Mouse (Mus musculus) gastrocnemius, postnatal 10 days (tissue): ENCODE measurements around the gene Vps11. TPM values are rescaled to one million over a fixed set of nuclear protein-coding genes. Genes with fewer than 3 reads are reported as not detected.
"Not testable (repeated sequence)": the region's sequence is repeated elsewhere in the genome, so short reads cannot be mapped to it uniquely, and the experiment has no call there.

ENCODE experiments used
- DNase-seq: peaks from one replicate; pipeline ENCODE4 v3.0.0; 2021; ENCODE audit warnings: mixed read lengths
- total RNA-seq, 2 experiments: library from RNA; stranded (reverse); gene quantifications; 2 replicates each; pipeline ENCODE4 v1.2.3; 2021

Vps11 gene
- total RNA-seq, 2 experiments from 2014 or later, result 18.2 to 20.2 TPM

DNA sequence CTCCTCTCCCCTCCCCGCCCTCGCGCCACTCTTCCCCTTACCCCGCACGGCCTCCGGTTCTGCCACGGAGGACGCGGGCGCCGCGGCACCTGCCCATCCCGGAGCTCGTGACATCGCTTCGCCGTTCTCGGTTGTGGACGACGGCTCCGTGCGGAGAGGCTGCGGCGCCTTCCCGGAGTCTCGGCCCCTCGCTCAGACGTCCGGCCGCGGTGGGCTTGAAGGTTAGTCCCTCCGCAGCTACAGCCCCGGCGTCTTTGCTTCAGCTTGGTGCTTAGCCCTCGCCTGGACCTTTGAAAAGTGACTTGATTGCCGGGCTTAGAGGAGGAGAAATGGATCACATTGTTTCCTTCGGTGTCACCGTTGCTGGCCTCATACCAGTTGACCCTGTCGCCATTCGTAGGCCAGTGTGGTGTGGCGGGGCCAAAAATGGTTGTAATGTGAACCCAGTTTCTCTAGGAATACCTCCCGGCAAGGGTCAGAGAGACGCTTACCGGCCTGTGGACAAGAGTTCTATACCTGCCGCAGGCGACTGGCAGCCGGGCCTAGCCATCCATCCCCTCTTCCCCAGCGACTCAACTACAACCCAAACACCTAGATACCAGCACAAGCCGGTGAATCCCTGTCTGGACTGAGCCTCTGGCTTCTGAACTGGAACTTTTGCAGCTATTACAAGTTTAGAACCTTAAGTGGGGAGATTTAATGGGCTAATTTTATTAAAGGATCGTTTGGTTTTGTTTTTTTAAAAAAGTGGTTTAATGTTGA lies 26.0 kb downstream of the Vps11 start:
- no peak for DNase-seq

DNA sequence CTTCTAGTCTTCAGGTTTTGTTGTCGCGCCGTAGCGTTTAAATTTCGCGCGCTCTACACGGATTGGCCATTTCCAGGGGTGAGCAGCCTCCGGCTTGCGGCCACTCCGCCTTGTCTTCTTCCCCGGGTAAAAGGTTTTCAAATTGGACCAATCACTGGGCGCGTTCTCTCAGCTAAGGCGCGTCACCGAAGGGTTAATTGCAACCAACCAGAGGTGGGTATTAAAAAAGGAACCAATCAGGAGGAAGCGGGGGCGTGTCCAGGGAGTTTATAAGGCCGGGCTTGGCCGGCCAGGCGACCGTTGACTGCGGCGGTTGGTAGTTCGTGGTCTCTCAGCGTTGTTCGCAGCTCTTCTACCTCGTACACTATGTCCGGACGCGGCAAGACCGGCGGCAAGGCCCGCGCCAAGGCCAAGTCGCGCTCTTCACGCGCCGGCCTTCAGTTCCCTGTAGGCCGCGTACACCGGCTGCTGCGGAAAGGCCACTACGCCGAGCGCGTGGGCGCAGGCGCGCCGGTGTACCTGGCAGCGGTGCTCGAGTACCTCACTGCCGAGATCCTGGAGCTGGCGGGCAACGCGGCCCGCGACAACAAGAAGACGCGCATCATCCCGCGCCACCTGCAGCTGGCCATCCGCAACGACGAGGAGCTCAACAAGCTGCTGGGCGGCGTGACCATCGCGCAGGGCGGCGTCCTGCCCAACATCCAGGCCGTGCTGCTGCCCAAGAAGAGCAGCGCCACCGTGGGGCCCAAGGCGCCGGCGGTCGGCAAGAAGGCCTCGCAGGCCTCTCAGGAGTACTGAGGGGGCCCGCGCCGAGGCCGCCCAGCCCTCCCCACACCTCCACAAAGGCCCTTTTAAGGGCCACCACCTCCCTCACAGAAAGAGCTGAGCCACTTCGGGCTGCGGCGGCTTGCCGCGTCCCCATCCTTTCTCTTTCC lies 26.8 kb downstream of the Vps11 start, which contains the start of gene H2afx:
Gene H2afx, plus strand, starts transcription at position 299 of the 935 bp plus-strand sequence.
- peak; percentile 94 for DNase-seq

DNA sequence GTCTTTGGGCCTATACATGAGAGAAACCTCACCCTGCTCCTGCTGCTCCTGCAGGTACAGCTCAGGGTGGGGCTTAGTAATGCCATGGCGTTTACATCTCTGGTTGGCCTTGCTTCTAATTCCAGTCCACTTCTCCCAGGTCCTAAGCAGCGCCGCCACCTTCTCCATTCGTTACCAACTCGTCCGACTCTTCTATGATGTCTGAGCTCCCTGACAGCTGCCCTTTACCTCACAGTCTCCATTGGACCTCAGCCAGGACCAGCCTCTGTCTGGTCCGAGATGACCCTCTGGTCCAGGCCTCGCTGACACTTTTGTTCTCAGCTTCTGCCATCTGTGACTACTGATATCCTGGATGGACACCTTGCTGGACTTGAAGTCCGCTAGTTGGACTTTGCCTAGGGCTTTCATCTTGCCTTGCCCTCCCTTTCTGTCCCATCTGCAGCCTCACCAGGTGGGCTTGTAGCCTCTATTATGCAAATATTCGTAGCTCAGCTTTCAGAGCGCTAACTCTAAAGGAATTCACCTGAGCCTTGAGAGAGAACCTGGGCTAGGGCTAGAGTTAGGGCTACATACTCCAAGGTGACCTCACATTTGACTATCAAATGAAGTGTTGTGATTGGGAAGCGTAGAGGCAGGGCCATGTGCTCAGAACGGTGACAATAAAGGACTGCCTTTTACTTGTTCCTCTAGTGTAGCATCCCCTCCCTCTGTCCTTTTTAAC lies 28.4 kb downstream of the Vps11 start:
- no peak for DNase-seq

DNA sequence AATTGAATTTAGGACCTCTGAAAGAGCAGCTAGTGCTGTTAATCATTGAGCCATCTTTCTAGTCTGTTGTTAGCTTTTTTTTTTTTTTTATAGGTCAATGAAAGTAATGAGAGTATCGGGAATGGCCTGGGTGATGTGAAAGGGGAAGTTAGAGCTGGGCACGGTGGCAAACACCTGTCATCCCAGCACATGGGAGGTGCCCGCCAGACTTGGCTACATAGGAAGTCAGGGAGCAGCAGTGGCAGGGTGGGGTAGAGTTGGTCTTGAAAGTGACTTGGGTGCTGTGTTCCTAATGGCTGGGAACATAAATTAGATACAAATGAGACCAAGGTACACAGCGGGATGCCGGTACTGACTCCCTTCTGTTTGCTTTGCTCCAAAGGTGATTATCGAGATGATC lies 30.7 kb downstream of the Vps11 start:
- no peak for DNase-seq

DNA sequence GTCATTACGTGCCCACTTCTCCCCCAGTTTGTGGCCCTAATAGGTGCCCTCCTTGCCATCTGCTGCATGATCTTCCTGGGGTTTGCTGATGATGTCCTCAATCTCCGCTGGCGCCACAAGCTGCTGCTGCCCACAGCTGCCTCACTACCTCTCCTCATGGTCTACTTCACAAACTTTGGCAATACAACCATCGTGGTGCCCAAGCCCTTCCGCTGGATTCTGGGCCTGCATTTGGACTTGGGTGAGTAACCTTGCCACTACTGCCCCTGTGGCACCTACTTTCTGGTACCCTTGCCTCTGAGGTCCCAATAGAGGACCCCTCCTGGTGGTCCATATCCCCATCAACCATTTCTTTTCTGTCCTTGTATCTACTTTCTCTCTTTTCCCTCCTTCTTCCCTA lies 33.5 kb downstream of the Vps11 start:
- no peak for DNase-seq

DNA sequence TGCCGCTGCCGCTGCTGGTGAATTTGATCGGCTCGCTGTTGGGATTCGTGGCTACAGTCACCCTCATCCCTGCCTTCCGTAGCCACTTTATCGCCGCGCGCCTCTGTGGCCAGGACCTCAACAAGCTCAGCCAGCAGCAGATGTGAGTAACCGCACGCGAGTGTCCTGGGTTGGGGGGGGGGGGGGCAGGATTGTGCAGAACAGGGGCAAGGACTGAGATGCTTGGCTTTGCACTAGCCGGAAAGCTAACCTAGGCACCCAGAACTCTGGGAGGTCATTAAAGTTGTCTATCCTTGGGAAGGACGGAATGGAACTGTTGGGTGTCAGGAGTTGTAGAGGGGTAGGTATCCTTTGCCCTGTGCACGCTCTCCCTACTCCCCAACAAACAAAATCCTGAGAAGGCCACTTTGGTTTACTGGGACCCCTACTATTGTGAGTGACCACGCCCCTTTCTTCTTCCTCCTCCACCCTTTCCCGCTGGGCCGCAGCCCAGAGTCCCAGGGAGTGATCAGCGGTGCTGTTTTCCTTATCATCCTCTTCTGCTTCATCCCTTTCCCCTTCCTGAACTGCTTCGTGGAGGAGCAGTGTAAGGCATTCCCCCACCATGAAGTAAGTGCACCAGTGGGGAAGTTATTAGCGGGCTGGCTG lies 34.3 kb downstream of the Vps11 start:
- DNase-seq, result no peak

DNA sequence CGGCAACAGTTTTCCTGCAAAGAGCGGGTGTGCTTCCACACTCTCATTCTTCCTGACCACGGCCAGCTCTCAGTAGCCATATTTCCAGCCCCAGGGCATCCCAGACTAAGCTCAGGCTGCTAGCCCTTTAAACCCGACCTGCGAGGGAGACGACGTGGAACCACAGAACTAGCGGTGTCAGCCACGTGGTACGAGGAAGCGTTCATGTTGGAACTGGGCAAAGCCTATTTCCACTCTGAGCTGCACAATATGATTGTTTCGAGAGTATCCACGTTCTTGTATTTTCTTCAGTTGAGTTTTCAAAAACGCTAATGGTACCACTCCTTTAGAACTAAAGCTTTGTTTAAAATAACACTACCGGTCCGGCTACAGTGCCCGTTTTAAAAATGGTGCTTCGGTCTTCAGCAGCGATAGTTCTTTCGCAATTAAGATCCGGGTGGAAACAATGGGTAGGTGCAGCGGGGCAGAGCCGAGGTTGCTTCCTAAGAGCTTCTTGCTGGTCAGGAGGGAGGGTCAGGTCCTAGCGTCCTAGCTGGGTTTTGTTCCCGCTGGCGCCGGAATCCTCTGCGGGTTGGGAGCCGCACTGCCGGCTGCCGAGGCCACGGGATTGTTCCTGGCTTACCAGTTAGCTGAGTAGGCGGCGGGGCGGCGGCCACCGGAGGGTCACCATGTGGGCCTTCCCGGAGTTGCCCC lies 35.0 kb downstream of the Vps11 start:
- peak; percentile 69 for DNase-seq

DNA sequence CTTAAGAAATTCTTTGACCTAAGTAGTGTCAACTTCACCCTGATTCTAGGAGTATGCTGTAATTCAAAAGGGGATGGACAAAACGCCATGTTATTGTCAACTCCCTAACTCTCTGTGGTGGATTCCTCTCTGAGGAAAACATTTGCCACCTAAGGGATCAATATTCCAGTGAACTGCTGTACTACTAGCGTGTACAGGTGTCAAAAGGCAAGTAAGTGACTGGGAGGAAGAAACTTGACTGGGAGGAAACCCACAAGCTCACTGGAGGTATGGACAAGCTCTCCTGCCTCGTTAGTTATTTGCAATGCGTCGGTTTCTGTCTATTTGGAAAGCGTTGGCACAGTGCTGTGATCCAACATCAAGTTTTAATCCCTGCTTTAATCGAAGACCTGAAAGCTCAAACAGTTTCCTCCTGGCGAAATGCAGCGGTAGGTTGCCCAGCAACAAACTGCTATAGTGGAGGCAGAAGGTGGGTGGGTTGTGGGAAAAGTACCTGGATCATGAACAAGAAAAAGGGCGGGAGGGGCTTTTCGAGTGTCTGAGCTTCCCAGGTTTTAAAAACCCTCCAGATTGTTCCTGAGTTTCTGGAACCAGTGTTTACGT lies 35.6 kb downstream of the Vps11 start, which contains the start of gene Dpagt1:
Gene Dpagt1, plus strand, starts transcription at position 252 of the 603 bp plus-strand sequence.
- no peak for DNase-seq

DNA sequence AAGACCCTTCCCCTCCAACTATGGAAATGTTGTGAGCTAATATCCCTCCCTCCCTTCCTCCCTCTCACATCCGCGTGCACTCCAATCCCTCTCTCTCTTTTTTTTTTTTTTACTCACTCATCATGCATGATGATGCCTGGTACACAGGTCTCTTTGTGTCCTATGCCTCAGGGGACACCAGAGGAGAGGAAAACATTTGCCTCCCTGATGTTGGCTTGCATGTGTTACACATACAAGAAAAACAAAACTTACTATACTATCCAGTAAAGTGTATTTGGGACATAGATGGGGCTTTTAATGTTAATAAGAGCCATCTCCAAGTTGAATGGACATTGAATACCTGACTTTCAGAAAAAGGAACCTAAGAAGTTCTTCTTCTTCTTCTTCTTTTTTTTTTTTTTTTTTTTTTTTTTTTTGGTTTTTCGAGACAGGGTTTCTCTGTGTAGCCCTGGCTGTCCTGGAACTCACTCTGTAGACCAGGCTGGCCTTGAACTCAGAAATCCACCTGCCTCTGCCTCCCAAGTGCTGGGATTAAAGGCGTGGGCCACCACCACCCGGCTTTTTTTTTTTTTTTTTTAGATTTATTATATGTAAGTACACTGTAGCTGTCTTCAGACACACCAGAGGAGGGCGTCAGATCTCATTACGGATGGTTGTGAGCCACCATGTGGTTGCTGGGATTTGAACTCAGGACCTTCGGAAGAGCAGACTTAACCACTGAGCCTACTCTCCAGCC lies 36.3 kb downstream of the Vps11 start:
- not testable (repeated sequence) for DNase-seq

DNA sequence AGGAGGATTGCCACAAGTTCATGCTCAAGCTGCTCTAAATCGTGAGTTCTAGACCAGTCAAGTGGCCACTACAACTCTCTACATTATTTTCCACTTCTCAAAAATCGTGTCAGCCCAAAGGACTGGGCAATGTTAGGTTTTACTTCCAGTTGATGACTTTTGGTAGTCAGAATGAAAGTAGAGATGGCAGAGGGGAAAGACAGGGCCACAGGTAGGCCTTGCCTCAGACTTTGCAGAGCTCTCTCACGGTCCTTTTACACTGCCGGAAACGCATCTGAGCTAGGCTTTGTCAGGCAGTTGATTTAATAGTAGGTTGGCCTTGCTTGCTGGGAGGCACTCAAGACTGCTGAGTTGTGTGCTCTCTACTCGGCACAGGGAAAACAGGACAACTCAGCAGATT lies 37.3 kb downstream of the Vps11 start:
- DNase-seq, result no peak

DNA sequence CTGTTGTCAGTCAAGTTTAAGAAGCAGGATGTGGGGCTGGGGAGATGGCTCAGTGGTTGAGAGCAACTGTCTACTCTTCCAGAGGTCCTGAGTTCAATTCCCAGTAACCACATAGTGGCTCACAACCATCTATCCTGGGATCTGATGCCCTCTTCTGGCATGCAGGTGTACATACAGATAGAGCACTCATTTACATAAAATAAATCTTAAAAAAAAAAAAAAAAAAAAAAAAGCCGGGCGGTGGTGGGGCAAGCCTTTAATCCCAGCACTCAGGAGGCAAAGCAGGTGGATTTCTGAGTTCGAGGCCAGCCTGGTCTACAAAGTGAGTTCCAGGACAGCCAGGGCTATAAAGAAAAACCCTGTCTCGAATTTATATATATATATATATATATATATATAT lies 37.8 kb downstream of the Vps11 start:
- not testable (repeated sequence) for DNase-seq

DNA sequence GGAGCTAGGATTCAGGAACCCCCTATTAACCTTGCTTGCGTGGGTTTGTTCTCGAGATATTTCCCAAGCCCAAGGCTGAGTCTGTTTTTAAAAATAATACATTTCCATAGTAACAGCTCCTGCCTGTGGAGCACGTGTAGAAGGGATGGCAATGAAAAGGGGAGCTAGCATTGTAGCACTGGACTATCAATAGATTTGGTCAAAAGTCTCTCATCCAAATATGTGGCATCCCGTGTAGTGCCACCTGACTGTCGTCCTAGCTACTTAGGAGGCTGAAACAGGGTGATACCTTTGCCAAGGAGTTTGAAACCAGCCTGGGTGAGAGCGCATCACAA lies 40.7 kb downstream of the Vps11 start:
- no peak for DNase-seq

DNA sequence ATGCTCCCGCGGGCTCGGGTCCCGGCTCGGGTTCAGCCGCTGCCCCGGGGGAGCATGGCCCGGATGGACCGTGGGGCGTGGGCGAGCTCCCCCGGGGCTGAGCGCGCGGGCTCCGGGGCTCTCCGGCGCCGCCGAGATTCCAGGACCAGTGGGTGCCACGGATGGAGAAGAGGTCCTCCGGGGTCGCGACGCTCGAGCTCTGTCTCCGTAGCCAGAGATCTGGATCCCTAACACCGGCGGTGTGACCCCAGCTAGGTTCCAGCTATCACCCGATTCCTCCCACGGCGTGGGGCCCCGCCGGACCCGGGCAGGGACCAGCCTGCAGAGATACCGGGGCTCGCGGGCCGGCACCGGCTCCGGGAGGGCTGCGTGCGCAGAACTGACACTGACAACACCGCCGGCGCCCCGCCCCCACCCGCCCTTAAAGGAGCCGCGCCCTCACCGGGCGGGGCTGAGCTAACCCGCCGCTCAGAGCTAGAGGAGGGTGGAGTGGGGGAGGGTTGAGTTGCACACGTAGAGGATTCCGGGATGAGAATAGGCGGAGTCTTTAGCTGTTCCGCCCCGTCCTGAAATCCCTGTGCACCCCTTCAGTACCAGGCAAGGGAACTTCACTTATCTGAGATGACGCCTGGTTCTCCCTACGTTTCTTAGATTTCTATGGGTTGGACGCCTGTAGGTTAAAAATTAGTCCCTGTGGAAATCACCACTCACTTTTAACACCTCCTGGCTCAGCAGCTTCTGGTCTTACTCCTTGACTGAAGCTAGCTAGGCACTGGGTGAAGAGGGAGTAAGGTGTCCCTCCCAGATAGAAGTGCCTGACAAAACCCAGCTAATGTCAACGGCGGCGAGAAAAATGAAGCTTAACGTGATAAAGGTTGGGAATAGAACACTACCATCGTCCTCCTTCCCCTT lies 41.3 kb downstream of the Vps11 start, which contains the start of gene C2cd2l:
Gene C2cd2l, minus strand, starts transcription at position 399 of the 912 bp plus-strand sequence.
- peak; percentile 85 for DNase-seq

DNA sequence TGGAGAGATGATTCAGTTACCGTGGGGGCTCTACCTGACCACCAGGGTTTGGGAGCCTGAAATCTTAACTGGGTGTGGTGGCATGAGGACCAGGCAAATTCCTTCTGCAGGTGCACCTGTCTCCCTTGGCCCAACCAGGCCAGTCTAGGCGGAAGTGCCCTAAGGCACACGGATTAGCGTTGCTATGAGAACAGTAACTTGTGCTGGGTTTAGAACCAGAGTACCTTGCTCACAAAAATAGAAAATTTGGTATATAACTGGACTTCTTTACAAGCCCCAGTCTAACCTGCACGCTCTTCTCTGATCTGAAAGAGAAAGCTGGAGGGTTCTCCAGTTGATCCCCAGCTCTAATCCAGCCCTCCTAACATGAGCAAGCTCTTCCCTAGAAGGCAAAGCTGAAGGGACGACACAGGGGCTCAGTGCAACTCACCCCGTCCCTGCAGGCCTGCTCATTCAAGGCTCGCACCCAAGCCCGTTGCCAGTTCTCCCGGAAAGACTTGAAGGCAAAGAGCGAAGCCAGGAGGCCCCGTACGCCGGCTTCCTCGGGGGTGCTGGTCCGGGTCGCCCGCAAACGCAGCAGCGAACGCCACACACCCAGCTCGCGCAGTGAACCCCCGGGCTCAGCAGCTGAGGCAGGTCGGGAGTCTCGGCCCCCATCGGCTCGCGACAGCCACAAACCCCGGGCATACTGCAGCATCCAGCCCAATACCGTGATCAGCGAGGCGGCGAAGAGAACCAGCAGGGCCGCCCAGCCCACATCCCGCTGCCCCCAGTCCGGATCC lies 42.2 kb downstream of the Vps11 start:
- DNase-seq, result peak; percentile 49

DNA sequence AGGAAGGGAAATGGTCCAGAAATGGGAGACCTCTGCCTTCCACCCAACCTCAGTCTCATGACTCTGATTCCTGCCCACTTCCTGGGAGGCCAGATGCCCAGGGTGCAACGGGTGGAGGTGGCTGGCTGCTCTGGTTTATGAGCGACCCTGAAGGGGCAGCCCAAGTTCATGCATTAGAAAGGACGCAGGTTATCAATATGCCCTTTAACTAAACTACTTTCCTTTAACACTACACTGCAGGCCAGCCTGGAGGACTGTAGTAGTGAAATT lies 42.7 kb downstream of the Vps11 start:
- no peak for DNase-seq

DNA sequence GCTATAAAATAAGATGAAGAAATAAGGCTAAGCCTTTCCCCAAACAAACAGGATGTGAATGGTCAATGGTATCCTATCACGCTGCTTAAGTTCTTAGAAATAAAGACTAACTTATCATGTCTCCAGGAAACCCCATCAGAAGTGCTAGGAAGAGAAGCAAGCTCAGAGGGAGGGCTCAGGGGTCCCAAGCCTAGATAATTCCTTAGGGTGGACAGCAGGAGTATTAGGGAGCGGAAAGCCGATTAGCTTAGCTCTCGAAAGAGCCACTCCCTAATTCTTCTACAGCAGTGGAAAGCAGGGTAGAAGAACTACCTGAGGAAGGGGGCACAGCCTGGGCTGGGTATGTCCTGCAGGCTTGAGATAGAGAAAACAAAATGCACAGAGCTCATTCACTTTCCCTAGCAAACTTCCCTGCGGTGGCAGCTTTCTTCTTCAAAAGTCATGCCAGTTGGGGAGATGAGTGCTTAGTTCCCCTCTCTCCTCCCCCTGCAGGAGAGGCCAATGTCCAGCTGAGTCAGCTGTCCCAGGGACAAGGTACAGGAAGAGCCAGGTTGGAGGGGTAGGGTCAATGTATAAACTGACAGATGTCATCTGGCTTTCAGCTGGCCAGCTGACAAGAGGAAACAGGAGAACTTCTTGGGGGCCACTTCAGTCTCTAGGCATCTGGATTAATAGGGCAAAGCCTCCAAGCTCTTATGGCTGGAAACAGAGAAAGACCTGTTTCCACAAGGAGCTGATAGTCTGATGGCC lies 43.2 kb downstream of the Vps11 start:
- no peak for DNase-seq

DNA sequence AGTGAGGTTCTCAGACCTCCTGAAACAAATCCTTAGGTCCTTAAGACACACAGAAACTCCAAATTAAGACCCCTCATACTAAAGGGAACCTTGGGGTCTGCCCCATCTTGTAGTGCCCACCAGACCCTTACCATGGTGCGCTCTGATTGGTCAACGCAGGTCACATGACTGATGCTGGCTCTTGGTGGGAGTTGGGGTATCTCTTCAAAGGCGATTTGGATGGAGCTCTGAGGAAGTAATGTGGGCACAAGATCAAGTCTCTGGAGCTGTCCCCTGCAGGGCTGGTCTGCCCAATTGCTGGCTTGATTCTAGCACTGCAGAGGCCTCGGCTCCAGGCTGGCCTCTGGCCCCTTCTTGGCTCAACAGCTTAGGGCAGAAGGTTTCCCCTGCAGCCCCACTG lies 44.0 kb downstream of the Vps11 start:
- no peak for DNase-seq

DNA sequence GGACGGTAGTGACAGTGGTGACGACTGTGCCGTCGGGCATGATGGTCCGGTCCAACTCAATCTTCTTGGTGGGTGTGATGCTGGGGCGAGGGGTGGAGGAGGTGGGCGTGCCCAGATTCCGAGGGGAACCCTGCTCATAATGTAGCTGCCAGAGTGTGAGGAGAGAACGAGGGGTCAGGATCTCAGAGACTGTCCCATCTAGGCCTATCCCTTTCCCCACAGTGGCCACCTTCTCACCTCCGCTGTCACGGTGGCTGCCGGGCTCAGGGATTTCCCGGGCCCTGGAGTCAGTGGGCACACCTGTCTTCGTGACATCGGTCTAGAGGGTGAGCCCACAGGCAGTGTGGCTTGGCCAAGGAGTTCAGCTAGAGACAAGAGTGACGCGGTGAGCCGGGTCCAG lies 46.6 kb downstream of the Vps11 start:
- no peak for DNase-seq
